Mouse (Mus musculus) forebrain, embryonic 12.5 days (tissue): Measurements from ENCODE around the gene Fez2. TPM values are rescaled to one million over a fixed set of nuclear protein-coding genes. Genes with fewer than 3 reads are reported as not detected.

Experiments used
- ATAC-seq: fragments of 200-750 bp; cut with Nextera tagmentation; 2 replicates; pipeline ENCODE4 v1.8.0; 2017; ENCODE audit warnings: moderate TSS enrichment; ENCODE audit not compliant: low FRiP score
- H3K27ac ChIP-seq: fragments of 300-500 bp; sonication (generic); 2 replicates; pipeline ENCODE4 v1.5.1; 2016; ENCODE audit warnings: mild to moderate bottlenecking
- H3K27me3 ChIP-seq: fragments of 300-500 bp; sonication (generic); 2 replicates; pipeline ENCODE4 v1.6.1; 2016; ENCODE audit warnings: mild to moderate bottlenecking
- H3K36me3 ChIP-seq: fragments of 300-500 bp; sonication (generic); replicated peaks from 2 replicates; pipeline ENCODE4 v1.6.1; 2016; ENCODE audit warnings: mild to moderate bottlenecking
- H3K4me1 ChIP-seq: fragments of 300-500 bp; sonication (generic); 2 replicates; pipeline ENCODE4 v1.6.1; 2016
- H3K4me2 ChIP-seq: fragments of 300-500 bp; sonication (generic); 2 replicates; pipeline ENCODE4 v1.6.1; 2016; ENCODE audit warnings: mild to moderate bottlenecking, moderate library complexity
- H3K4me3 ChIP-seq: fragments of 300-500 bp; sonication (generic); replicated peaks from 2 replicates; pipeline ENCODE4 v1.5.1; 2016; ENCODE audit warnings: mild to moderate bottlenecking
- H3K9ac ChIP-seq: fragments of 300-500 bp; sonication (generic); 2 replicates; pipeline ENCODE4 v1.6.1; 2016; ENCODE audit warnings: mild to moderate bottlenecking
- H3K9me3 ChIP-seq: fragments of 300-500 bp; sonication (generic); 2 replicates; pipeline ENCODE4 v1.6.1; 2016
- WGBS: fragments of 180-500 bp; shearing (Covaris S2); methylation state at CpG from one replicate; pipeline ENCODE4 v1.1.7; 2016; 5-methylcytosine and 5-hydroxymethylcytosine counted together
- polyA plus RNA-seq: library from polyadenylated mRNA; unstranded; fragments of >200 nt; fragmentation: Nextera tagmentation; extraction: Ambion mirVana; gene quantifications from 2 replicates; pipeline ENCODE4 v1.2.1, GENCODE M21; 2016

Fez2 gene
- polyA plus RNA-seq, 1 experiment from 2014 or later, result 36.2 TPM

DNA sequence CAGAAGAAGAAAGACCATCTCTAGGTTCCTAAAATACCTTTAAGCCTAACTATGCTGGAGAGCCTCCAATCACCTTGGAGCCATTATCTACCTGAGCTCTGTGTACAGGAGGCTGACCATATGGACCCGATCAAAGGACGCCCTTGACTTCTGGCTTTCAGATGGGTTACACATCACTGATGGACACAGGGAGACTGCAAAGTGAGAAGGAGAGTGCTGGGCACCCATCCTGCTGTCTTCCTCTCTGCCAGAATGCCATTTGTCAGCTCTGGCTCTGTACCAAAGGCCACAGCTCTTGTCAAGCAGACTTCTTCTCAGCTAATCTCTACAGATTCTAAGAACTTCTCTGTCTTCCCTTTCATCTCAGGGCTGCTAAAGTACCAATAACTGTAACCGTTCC is 12.6 kb downstream of the Fez2 start:
- no peak overlapping the region for H3K4me2 ChIP-seq
- no peaks in the 10 kb centered on the region for H3K9me3 ChIP-seq
- no peaks in the 10 kb centered on the region for H3K27me3 ChIP-seq
- no peak overlapping the region for H3K4me3 ChIP-seq
- H3K27ac ChIP-seq, result no peak overlapping the region
- WGBS, result 95% methylated on average over 3 of the region's 3 CpGs
- ATAC-seq, result no peak
- H3K9ac ChIP-seq, result no peak overlapping the region
- H3K4me1 ChIP-seq, result peaks cover 11% of the 10 kb centered on the region
- peaks cover 9% of the 10 kb centered on the region for H3K36me3 ChIP-seq

- no peak for ATAC-seq
- Histone ChIP-seq H3K36me3 (peaks cover 9% of the 10 kb centered on the region), H3K9me3 (no peaks in the 10 kb centered on the region), H3K4me1 (peaks cover 7% of the 10 kb centered on the region), H3K4me2 (no peak overlapping the region), H3K27ac (no peak overlapping the region), H3K4me3 (no peak overlapping the region), H3K9ac (no peak overlapping the region), H3K27me3 (no peaks in the 10 kb centered on the region)
- WGBS, result 94% methylated on average over 9 of the region's 9 CpGs
These were observed 14.1 kb downstream of the Fez2 start for GRCm38 (mm10) chr17:78403804-78404203.

- Histone ChIP-seq H3K4me2 (no peak overlapping the region), H3K9me3 (no peaks in the 10 kb centered on the region), H3K9ac (no peak overlapping the region), H3K4me3 (no peak overlapping the region), H3K4me1 (peaks cover 7% of the 10 kb centered on the region), H3K27me3 (no peaks in the 10 kb centered on the region), H3K27ac (no peak overlapping the region), H3K36me3 (peaks cover 9% of the 10 kb centered on the region)
- ATAC-seq, result no peak
- 95% methylated on average over 4 of the region's 4 CpGs for WGBS
These were observed 14.7 kb downstream of the Fez2 start for GRCm38 (mm10) chr17:78403229-78403628.

DNA sequence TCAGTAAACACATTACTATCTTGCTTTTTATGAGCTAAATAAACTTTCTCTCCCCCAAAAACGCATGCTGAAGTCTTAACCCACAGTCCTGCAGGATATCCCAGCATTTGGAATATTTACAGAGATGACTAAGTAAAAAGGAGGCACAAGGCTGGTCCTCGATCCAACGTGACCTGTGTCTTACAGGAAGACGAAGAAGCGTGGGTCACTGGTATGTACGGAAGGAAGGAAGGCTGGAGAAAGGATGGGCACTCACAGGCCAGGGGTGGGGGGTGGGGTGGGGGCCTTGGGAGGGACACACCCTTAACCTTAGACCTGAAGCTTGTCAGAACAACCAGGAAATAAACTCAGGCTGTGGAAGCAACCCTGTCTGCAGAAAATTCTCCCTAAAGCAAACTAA is 15.8 kb downstream of the Fez2 start:
- Histone ChIP-seq H3K4me3 (no peak overlapping the region), H3K4me1 (peaks cover 7% of the 10 kb centered on the region), H3K36me3 (peaks cover 9% of the 10 kb centered on the region), H3K9me3 (no peaks in the 10 kb centered on the region), H3K27ac (no peak overlapping the region), H3K9ac (no peak overlapping the region), H3K27me3 (no peaks in the 10 kb centered on the region), H3K4me2 (no peak overlapping the region)
- no peak for ATAC-seq
- 89% methylated on average over 6 of the region's 6 CpGs for WGBS

- Histone ChIP-seq H3K4me2 (no peak overlapping the region), H3K27ac (no peak overlapping the region), H3K4me3 (no peak overlapping the region), H3K27me3 (no peaks in the 10 kb centered on the region), H3K36me3 (peaks cover 9% of the 10 kb centered on the region), H3K9ac (no peak overlapping the region), H3K9me3 (no peaks in the 10 kb centered on the region), H3K4me1 (peaks cover 7% of the 10 kb centered on the region)
- 41% methylated on average over 4 of the region's 4 CpGs for WGBS
- no peak for ATAC-seq
These were observed 16.2 kb downstream of the Fez2 start for GRCm38 (mm10) chr17:78401713-78402112.

- no peak overlapping the region for H3K4me2 ChIP-seq
- no peak overlapping the region for H3K27ac ChIP-seq
- H3K27me3 ChIP-seq, result no peaks in the 10 kb centered on the region
- peaks cover 7% of the 10 kb centered on the region for H3K4me1 ChIP-seq
- H3K4me3 ChIP-seq, result no peak overlapping the region
- H3K9me3 ChIP-seq, result no peaks in the 10 kb centered on the region
- 72% methylated on average over 6 of the region's 6 CpGs for WGBS
- H3K36me3 ChIP-seq, result peaks cover 9% of the 10 kb centered on the region
- no peak for ATAC-seq
- no peak overlapping the region for H3K9ac ChIP-seq
These were observed 16.6 kb downstream of the Fez2 start for GRCm38 (mm10) chr17:78401311-78401710.

- H3K9ac ChIP-seq, result no peak overlapping the region
- no peak overlapping the region for H3K27ac ChIP-seq
- no peak overlapping the region for H3K4me2 ChIP-seq
- peaks cover 9% of the 10 kb centered on the region for H3K36me3 ChIP-seq
- ATAC-seq, result no peak
- no peaks in the 10 kb centered on the region for H3K27me3 ChIP-seq
- H3K9me3 ChIP-seq, result no peaks in the 10 kb centered on the region
- peaks cover 7% of the 10 kb centered on the region for H3K4me1 ChIP-seq
- WGBS, result 86% methylated on average over 12 of the region's 12 CpGs
- H3K4me3 ChIP-seq, result no peak overlapping the region
These were observed 17.7 kb downstream of the Fez2 start for GRCm38 (mm10) chr17:78400130-78400840.

- Histone ChIP-seq H3K27me3 (no peaks in the 10 kb centered on the region), H3K9me3 (no peaks in the 10 kb centered on the region), H3K4me3 (no peak overlapping the region), H3K27ac (no peak overlapping the region), H3K9ac (no peak overlapping the region), H3K4me2 (no peak overlapping the region), H3K36me3 (no peaks in the 10 kb centered on the region), H3K4me1 (no peaks in the 10 kb centered on the region)
- ATAC-seq, result no peak
- WGBS, result 84% methylated on average over 9 of the region's 9 CpGs
These were observed 25.4 kb downstream of the Fez2 start for GRCm38 (mm10) chr17:78392401-78393087.

GRCm38 (mm10) chr17:78389573-78389972 is 28.4 kb downstream of the Fez2 start:
- no peak overlapping the region for H3K4me3 ChIP-seq
- H3K36me3 ChIP-seq, result no peaks in the 10 kb centered on the region
- no peaks in the 10 kb centered on the region for H3K4me1 ChIP-seq
- no peak for ATAC-seq
- no peaks in the 10 kb centered on the region for H3K27me3 ChIP-seq
- H3K27ac ChIP-seq, result no peak overlapping the region
- no peak overlapping the region for H3K4me2 ChIP-seq
- 94% methylated on average over 5 of the region's 5 CpGs for WGBS
- no peaks in the 10 kb centered on the region for H3K9me3 ChIP-seq
- no peak overlapping the region for H3K9ac ChIP-seq

- Histone ChIP-seq H3K27me3 (no peaks in the 10 kb centered on the region), H3K4me2 (no peak overlapping the region), H3K27ac (no peak overlapping the region), H3K9ac (no peak overlapping the region), H3K4me1 (no peaks in the 10 kb centered on the region), H3K36me3 (no peaks in the 10 kb centered on the region), H3K9me3 (no peaks in the 10 kb centered on the region), H3K4me3 (no peak overlapping the region)
- no peak for ATAC-seq
- 85% methylated on average over 9 of the region's 9 CpGs for WGBS
These were observed 29.7 kb downstream of the Fez2 start for GRCm38 (mm10) chr17:78388101-78388847.

DNA sequence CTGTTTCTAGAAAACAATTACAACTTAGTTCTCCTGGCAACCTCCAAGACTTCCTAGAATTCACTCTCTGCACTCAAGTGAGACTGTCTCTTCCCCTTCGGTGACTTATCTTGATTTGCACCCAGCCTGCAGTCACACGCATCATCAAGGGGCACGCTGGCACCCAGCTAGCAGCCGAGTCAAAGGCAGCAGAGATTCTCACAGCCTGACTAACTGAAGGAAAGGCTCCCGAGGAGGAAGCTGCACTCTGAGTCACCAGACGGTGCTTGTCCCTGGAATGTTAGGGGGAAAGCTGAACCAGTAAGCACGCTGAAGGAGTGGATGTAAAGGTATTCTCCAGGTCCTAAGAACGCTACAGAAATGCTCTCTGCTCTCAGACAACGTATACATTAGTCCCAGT is 30.3 kb downstream of the Fez2 start:
- ATAC-seq, result no peak
- Histone ChIP-seq H3K9me3 (no peaks in the 10 kb centered on the region), H3K9ac (no peak overlapping the region), H3K4me1 (no peaks in the 10 kb centered on the region), H3K27ac (no peak overlapping the region), H3K36me3 (no peaks in the 10 kb centered on the region), H3K4me3 (no peak overlapping the region), H3K4me2 (no peak overlapping the region), H3K27me3 (no peaks in the 10 kb centered on the region)
- 84% methylated on average over 9 of the region's 9 CpGs for WGBS

DNA sequence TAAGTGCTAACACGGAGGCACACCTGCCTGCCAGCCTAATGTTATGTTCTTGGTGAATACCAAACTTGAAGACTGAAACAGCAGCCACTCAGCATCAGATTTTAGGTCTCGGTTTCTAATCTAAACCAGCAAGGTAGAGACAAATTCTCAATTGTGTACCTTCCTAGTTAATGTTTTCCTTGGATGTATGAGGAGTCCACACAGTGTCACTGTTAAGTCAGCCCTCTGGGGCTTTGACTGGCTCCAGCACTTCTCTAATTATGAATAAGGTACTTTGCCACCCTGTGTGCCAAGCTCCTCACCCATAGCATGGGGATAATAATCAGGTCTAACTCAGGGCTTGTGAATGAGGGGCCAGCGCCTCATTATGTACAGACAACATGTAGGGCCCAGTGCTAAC is 35.6 kb downstream of the Fez2 start:
- no peak overlapping the region for H3K4me2 ChIP-seq
- ATAC-seq, result no peak
- WGBS, result 88% methylated on average over 3 of the region's 3 CpGs
- H3K9me3 ChIP-seq, result no peaks in the 10 kb centered on the region
- 0 out of 2 replicates have a peak, but pooled peaks cover 6% of the 10 kb centered on the region for H3K36me3 ChIP-seq
- no peaks in the 10 kb centered on the region for H3K4me1 ChIP-seq
- H3K9ac ChIP-seq, result no peak overlapping the region
- no peak overlapping the region for H3K4me3 ChIP-seq
- H3K27ac ChIP-seq, result no peak overlapping the region
- no peaks in the 10 kb centered on the region for H3K27me3 ChIP-seq
